8 mouse cellular contexts compared by ENCODE assay signal in the genomic region with DNA sequence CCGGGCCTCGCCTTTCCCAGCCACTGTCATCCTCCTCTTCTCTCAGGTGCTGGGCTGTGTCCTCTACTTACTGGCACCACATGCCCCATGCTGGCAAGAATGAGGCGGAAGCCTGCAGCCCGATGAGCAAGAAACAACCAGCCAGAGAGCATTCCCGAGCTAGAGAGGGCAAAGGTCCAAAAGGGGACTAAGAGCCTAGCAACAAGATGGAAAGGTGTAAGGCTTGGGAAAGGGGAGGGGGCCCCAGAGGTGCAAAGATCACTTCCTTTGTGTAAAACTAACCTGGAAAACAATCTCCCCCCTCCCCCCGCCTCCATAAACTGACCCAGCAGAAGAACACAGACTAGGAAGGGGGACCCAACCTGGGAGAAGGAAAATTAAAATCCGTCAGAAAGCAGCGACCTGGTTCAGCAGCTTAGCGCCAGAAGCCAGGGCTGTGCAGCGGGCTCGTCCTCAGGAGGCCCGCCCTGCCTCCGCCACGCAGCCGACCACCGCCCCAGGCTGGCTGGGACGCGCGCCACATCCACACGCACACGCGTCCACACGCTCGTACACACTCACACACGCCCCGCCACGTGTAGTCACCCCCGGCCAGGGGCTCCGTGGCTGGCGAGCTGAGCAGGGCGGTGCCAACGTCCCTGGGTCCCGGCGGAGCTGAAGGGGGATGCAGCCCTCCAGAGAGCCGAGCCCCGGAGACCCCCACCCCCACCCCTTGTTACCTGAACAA. TPM values are rescaled to one million over a fixed set of nuclear protein-coding genes. Genes with fewer than 3 reads are reported as not detected.
A peak's percentile ranks its signal among the peaks of the same experiment; 100 is the strongest.
DNase-seq lines count a peak whose midpoint lies in the region; ATAC-seq and TF ChIP-seq lines count a peak whose summit lies in the region.

No protein-coding gene starts in this region.

- TF ChIP-seq CTCF in thymus, adult 2 months (IDR thresholded peaks at IDR 0.05; ENCODE audit: borderline replicate concordance, control insufficient read depth, extremely low read depth, insufficient read depth, low read length, poor library complexity), result no peak

- no peaks in the 10 kb centered on the region for H3K9me3 ChIP-seq in embryonic facial prominence, embryonic 14.5 days (ENCODE audit: control insufficient read depth, low read length)
- H3K9me3 ChIP-seq in hindbrain, embryonic 10.5 days, result no peaks in the 10 kb centered on the region
- no peaks in the 10 kb centered on the region for H3K9me3 ChIP-seq in midbrain, embryonic 10.5 days (replicated peaks)

- ATAC-seq in embryonic facial prominence, embryonic 14.5 days (ENCODE audit: low read depth), result peak; percentile 84

- H3K27ac ChIP-seq in embryonic facial prominence, embryonic 14.5 days (replicated peaks; ENCODE audit: low read depth, low read length), result peak overlapping the region; percentile 33
- H3K27ac ChIP-seq in hindbrain, embryonic 10.5 days, result peak overlapping the region; percentile 86
- peak overlapping the region; percentile 84 for H3K27ac ChIP-seq in midbrain, embryonic 10.5 days (replicated peaks)
- peak overlapping the region; percentile 53; the same call in 1 of the 2 replicates for H3K27ac ChIP-seq in thymus, adult 2 months (ENCODE audit: control insufficient read depth, insufficient read depth, low read length)

- H3K27me3 ChIP-seq in embryonic facial prominence, embryonic 14.5 days (replicated peaks; ENCODE audit: control insufficient read depth, insufficient read depth, low read length), result no peaks in the 10 kb centered on the region; the same call in 1 of the 2 replicates
- peaks cover 3% of the 10 kb centered on the region; the same call in 1 of the 2 replicates for H3K27me3 ChIP-seq in hindbrain, embryonic 10.5 days (ENCODE audit: insufficient read depth, poor library complexity, severe bottlenecking)
- H3K27me3 ChIP-seq in midbrain, embryonic 10.5 days (ENCODE audit: low read depth, poor library complexity, severe bottlenecking), result peaks cover 5% of the 10 kb centered on the region; the same call in 1 of the 2 replicates
- H3K27me3 ChIP-seq in thymus, adult 2 months (ENCODE audit: control insufficient read depth, insufficient read depth, low read length), result no peaks in the 10 kb centered on the region

- H3K36me3 ChIP-seq in embryonic facial prominence, embryonic 14.5 days (ENCODE audit: control insufficient read depth, insufficient read depth, low read length), result no peaks in the 10 kb centered on the region
- H3K36me3 ChIP-seq in hindbrain, embryonic 10.5 days, result no peaks in the 10 kb centered on the region
- H3K36me3 ChIP-seq in midbrain, embryonic 10.5 days, result no peaks in the 10 kb centered on the region
- no peaks in the 10 kb centered on the region for H3K36me3 ChIP-seq in thymus, adult 2 months (ENCODE audit: control insufficient read depth, insufficient read depth, low read length)

- peak overlapping the region; percentile 60 for H3K4me2 ChIP-seq in embryonic facial prominence, embryonic 14.5 days (ENCODE audit: low read depth, low read length)

- TF ChIP-seq POLR2A in thymus, adult 2 months (IDR thresholded peaks at IDR 0.05; ENCODE audit: control insufficient read depth, extremely low read depth, insufficient read depth, low read length, poor library complexity), result no peak

- peak; percentile 1 for DNase-seq in ovary, postnatal 14 days (ENCODE audit: low spot score)
- no peak for DNase-seq in ovary, postnatal 10 days (ENCODE audit: low spot score)
- DNase-seq in adrenal gland, postnatal 14 days, result peak; percentile 29
- DNase-seq in embryonic facial prominence, embryonic 14.5 days (ENCODE audit: low spot score), result peak; percentile 38
- peak; percentile 2 for DNase-seq in hindbrain, embryonic 10.5 days (ENCODE audit: low spot score)
- DNase-seq in layer of hippocampus, postnatal 36 days, result peak; percentile 5 to 18
- peak; percentile 12 for DNase-seq in midbrain, embryonic 10.5 days (ENCODE audit: low spot score)
- DNase-seq in thymus, adult 2 months, result peak; percentile 6

- WGBS in embryonic facial prominence, embryonic 14.5 days, result 18% methylated on average over 16 of the region's 36 CpGs
- 8% methylated on average over 31 of the region's 36 CpGs for WGBS in hindbrain, embryonic 10.5 days
- 13% methylated on average over 36 of the region's 36 CpGs for WGBS in midbrain, embryonic 10.5 days
- WGBS in thymus, adult 2 months, result 8% methylated on average over 30 of the region's 36 CpGs

- no peaks in the 10 kb centered on the region for H3K4me1 ChIP-seq in embryonic facial prominence, embryonic 14.5 days (ENCODE audit: control insufficient read depth, insufficient read depth, low read length)
- peaks cover 5% of the 10 kb centered on the region for H3K4me1 ChIP-seq in hindbrain, embryonic 10.5 days (replicated peaks)
- peaks cover 5% of the 10 kb centered on the region for H3K4me1 ChIP-seq in midbrain, embryonic 10.5 days
- peaks cover 4% of the 10 kb centered on the region for H3K4me1 ChIP-seq in thymus, adult 2 months (replicated peaks; ENCODE audit: control insufficient read depth, insufficient read depth, low read length)

- peak overlapping the region; percentile 62 for H3K4me3 ChIP-seq in embryonic facial prominence, embryonic 14.5 days (ENCODE audit: low read depth, low read length)
- H3K4me3 ChIP-seq in hindbrain, embryonic 10.5 days, result peak overlapping the region; percentile 70
- peak overlapping the region; percentile 72 for H3K4me3 ChIP-seq in midbrain, embryonic 10.5 days
- peak overlapping the region; percentile 68 for H3K4me3 ChIP-seq in thymus, adult 2 months (ENCODE audit: control insufficient read depth, insufficient read depth, low read length)

- H3K9ac ChIP-seq in embryonic facial prominence, embryonic 14.5 days (ENCODE audit: low read depth, low read length), result peak overlapping the region; percentile 64

RNA-seq across cellular contexts. Expression of a gene that starts 0.8 kb away (rescaled TPM):
- 16.4 and 17.5 TPM in 2 replicates for total RNA-seq in adrenal gland, postnatal 14 days (2021)
- 6.6 and 7.1 TPM in 2 replicates for polyA plus RNA-seq in embryonic facial prominence, embryonic 14.5 days (2014; fragmentation: Nextera tagmentation; extraction: Ambion mirVana)
- polyA plus RNA-seq in hindbrain, embryonic 10.5 days (2016; fragmentation: Nextera tagmentation; extraction: Ambion mirVana), result 2.7 and 3.9 TPM in 2 replicates
- 10 to 100 TPM; 41.6 to 43.9 TPM for total RNA-seq in layer of hippocampus, postnatal 36 days (2021)
- 2.2 and 3.4 TPM in 2 replicates for polyA plus RNA-seq in midbrain, embryonic 10.5 days (2016; fragmentation: Nextera tagmentation; extraction: Ambion mirVana)
- 22.4 and 25.7 TPM in 2 replicates for polyA plus RNA-seq in thymus, adult 2 months (2012; rRNA removed)

RNA-seq across cellular contexts. Expression of a gene that starts 48.7 kb away (rescaled TPM):
- total RNA-seq in adrenal gland, postnatal 14 days (2021), result 14.9 and 18.8 TPM in 2 replicates
- 17.2 and 17.4 TPM in 2 replicates for polyA plus RNA-seq in embryonic facial prominence, embryonic 14.5 days (2014; fragmentation: Nextera tagmentation; extraction: Ambion mirVana)
- polyA plus RNA-seq in hindbrain, embryonic 10.5 days (2016; fragmentation: Nextera tagmentation; extraction: Ambion mirVana), result 14.5 and 20.0 TPM in 2 replicates
- 10 to 100 TPM; 17.7 to 18.2 TPM for total RNA-seq in layer of hippocampus, postnatal 36 days (2021)
- polyA plus RNA-seq in midbrain, embryonic 10.5 days (2016; fragmentation: Nextera tagmentation; extraction: Ambion mirVana), result 19.7 and 22.8 TPM in 2 replicates
- polyA plus RNA-seq in thymus, adult 2 months (2012; rRNA removed), result 3.7 and 3.8 TPM in 2 replicates

Comparison
In these comparisons a context has a peak if more than half of its experiments do, and no peak if none do; other contexts are left out.
1. H3K27ac ChIP-seq: peak in every context shown above with its lines; median percentile 86 in hindbrain, embryonic 10.5 days; 84 in midbrain, embryonic 10.5 days; 53 in thymus, adult 2 months; 33 in embryonic facial prominence, embryonic 14.5 days.